Mouse (Mus musculus) forebrain, embryonic 16.5 days (tissue): ENCODE results near the gene Tank. TPM values are rescaled to one million over a fixed set of nuclear protein-coding genes. Genes with fewer than 3 reads are reported as not detected.

Experiments
- polyA plus RNA-seq: library from polyadenylated mRNA; unstranded; fragments of >200 nt; fragmentation: Nextera tagmentation; extraction: Ambion mirVana; gene quantifications from 2 replicates; pipeline ENCODE4 v1.2.1, GENCODE M21; 2015

Gene Tank
- polyA plus RNA-seq, 1 experiment from 2014 or later = 30.0 TPM

Other genes starting within 250 kb of the Tank start
- 253 and 271 TPM in 2 replicates for gene Psmd14, start 133.1 kb downstream of the Tank start, polyA plus RNA-seq
- gene Tbr1, start 224.3 kb downstream of the Tank start, polyA plus RNA-seq = 42.2 and 49.9 TPM in 2 replicates